Mouse (Mus musculus) stomach, embryonic 16.5 days (tissue): ENCODE measurements around the gene Ddhd1. TPM values are rescaled to one million over a fixed set of nuclear protein-coding genes. Genes with fewer than 3 reads are reported as not detected.

ENCODE experiments used
- ATAC-seq: fragments of 200-750 bp; cut with Nextera tagmentation; 2 replicates; pipeline ENCODE4 v1.8.0; 2017; ENCODE audit warnings: moderate number of reproducible peaks, moderate TSS enrichment; ENCODE audit not compliant: insufficient read depth, low FRiP score
- H3K27ac ChIP-seq: fragments of 300-500 bp; sonication (generic); 2 replicates; pipeline ENCODE4 v1.5.1; 2014; ENCODE audit warnings: low read length
- H3K27me3 ChIP-seq: fragments of 300-500 bp; sonication (generic); 2 replicates; pipeline ENCODE4 v1.6.1; 2014; ENCODE audit warnings: low read length, control low read depth, mixed read lengths; ENCODE audit not compliant: control insufficient read depth, insufficient read depth
- H3K36me3 ChIP-seq: fragments of 300-500 bp; sonication (generic); 2 replicates; pipeline ENCODE4 v1.6.1; 2014; ENCODE audit warnings: low read length; ENCODE audit not compliant: control insufficient read depth, insufficient read depth
- H3K4me1 ChIP-seq: fragments of 300-500 bp; sonication (generic); 2 replicates; pipeline ENCODE4 v1.6.1; 2014; ENCODE audit warnings: low read length, control low read depth, mixed read lengths; ENCODE audit not compliant: control insufficient read depth, insufficient read depth
- H3K4me2 ChIP-seq: fragments of 300-500 bp; sonication (generic); 2 replicates; pipeline ENCODE4 v1.6.1; 2014; ENCODE audit warnings: low read depth, low read length, mixed read lengths
- H3K4me3 ChIP-seq: fragments of 300-500 bp; sonication (generic); replicated peaks from 2 replicates; pipeline ENCODE4 v1.5.1; 2014; ENCODE audit warnings: mild to moderate bottlenecking, low read length
- H3K9ac ChIP-seq: fragments of 300-500 bp; sonication (generic); 2 replicates; pipeline ENCODE4 v1.6.1; 2014; ENCODE audit warnings: low read length
- H3K9me3 ChIP-seq: fragments of 300-500 bp; sonication (generic); replicated peaks from 2 replicates; pipeline ENCODE4 v1.6.1; 2016; ENCODE audit warnings: low read length, control low read depth; ENCODE audit not compliant: control insufficient read depth
- WGBS: fragments of 180-500 bp; shearing (Covaris S2); extraction: QIAGEN DNeasy Blood & Tissue Kit; methylation state at CpG from one replicate; pipeline ENCODE4 v1.1.7; 2014; 5-methylcytosine and 5-hydroxymethylcytosine counted together
- polyA plus RNA-seq: library from polyadenylated mRNA; unstranded; fragments of >200 nt; fragmentation: Nextera tagmentation; extraction: Ambion mirVana; gene quantifications from 2 replicates; pipeline ENCODE4 v1.2.1, GENCODE M21; 2015

The Ddhd1 gene
- polyA plus RNA-seq, 1 experiment from 2014 or later, result 5.2 TPM

GRCm38 (mm10) chr14:45565216-45566065 lies 92.5 kb downstream of the Ddhd1 start:
- Histone ChIP-seq H3K9ac (peak overlapping the region; percentile 47), H3K4me2 (peak overlapping the region; percentile 60)
- 9% methylated on average over 20 of the region's 20 CpGs for WGBS

GRCm38 (mm10) chr14:45563577-45563976 lies 94.4 kb downstream of the Ddhd1 start:
- 77% methylated on average over 1 of the region's 1 CpGs for WGBS
- Histone ChIP-seq H3K4me3 (no peak overlapping the region), H3K9ac (no peak overlapping the region), H3K27ac (no peak overlapping the region), H3K36me3 (no peaks in the 10 kb centered on the region), H3K27me3 (no peaks in the 10 kb centered on the region), H3K9me3 (no peaks in the 10 kb centered on the region), H3K4me1 (peaks cover 15% of the 10 kb centered on the region; the same call in 1 of the 2 replicates), H3K4me2 (no peak overlapping the region)
- ATAC-seq, result peak; percentile 43; the same call in 1 of the 2 replicates

More at GRCm38 (mm10) chr14:45565216-45566065, 92.5 kb downstream of the Ddhd1 start:
- H3K4me3 ChIP-seq, result peak overlapping the region; percentile 31
- peak overlapping the region; percentile 72 for H3K27ac ChIP-seq
- H3K27me3 ChIP-seq, result no peaks in the 10 kb centered on the region
- peaks cover 15% of the 10 kb centered on the region; the same call in 1 of the 2 replicates for H3K4me1 ChIP-seq
- H3K36me3 ChIP-seq, result no peaks in the 10 kb centered on the region
- H3K9me3 ChIP-seq, result no peaks in the 10 kb centered on the region
- ATAC-seq, result peak; percentile 79

GRCm38 (mm10) chr14:45561681-45562080 lies 96.3 kb downstream of the Ddhd1 start:
- H3K4me1 ChIP-seq, result peaks cover 15% of the 10 kb centered on the region; the same call in 1 of the 2 replicates
- H3K9ac ChIP-seq, result no peak overlapping the region
- H3K27me3 ChIP-seq, result no peaks in the 10 kb centered on the region
- no peaks in the 10 kb centered on the region for H3K36me3 ChIP-seq
- 57% methylated on average over 6 of the region's 6 CpGs for WGBS
- H3K4me2 ChIP-seq, result no peak overlapping the region
- ATAC-seq, result no peak
- no peak overlapping the region for H3K4me3 ChIP-seq
- no peak overlapping the region for H3K27ac ChIP-seq
- peaks cover 4% of the 10 kb centered on the region; the same call in 1 of the 2 replicates for H3K9me3 ChIP-seq

GRCm38 (mm10) chr14:45559018-45559417 lies 98.9 kb downstream of the Ddhd1 start:
- peaks cover 7% of the 10 kb centered on the region; the same call in 1 of the 2 replicates for H3K4me1 ChIP-seq
- H3K27ac ChIP-seq, result no peak overlapping the region
- no peak overlapping the region for H3K4me3 ChIP-seq
- peaks cover 4% of the 10 kb centered on the region; the same call in 1 of the 2 replicates for H3K9me3 ChIP-seq
- no peaks in the 10 kb centered on the region for H3K36me3 ChIP-seq
- ATAC-seq, result no peak
- H3K9ac ChIP-seq, result no peak overlapping the region
- H3K4me2 ChIP-seq, result no peak overlapping the region
- 90% methylated on average over 1 of the region's 1 CpGs for WGBS
- no peaks in the 10 kb centered on the region for H3K27me3 ChIP-seq

GRCm38 (mm10) chr14:45554336-45554735 lies 103.6 kb downstream of the Ddhd1 start:
- Histone ChIP-seq H3K4me1 (0 out of 2 replicates have a peak, but pooled peaks cover 4% of the 10 kb centered on the region), H3K36me3 (no peaks in the 10 kb centered on the region), H3K9ac (no peak overlapping the region), H3K4me3 (no peak overlapping the region), H3K27ac (peak overlapping the region; percentile 51; the same call in 1 of the 2 replicates), H3K9me3 (peaks cover 4% of the 10 kb centered on the region; the same call in 1 of the 2 replicates), H3K27me3 (no peaks in the 10 kb centered on the region), H3K4me2 (no peak overlapping the region)
- 61% methylated on average over 6 of the region's 6 CpGs for WGBS
- ATAC-seq, result no peak

- Histone ChIP-seq H3K36me3 (no peaks in the 10 kb centered on the region), H3K27ac (peak overlapping the region; percentile 51; the same call in 1 of the 2 replicates), H3K4me3 (no peak overlapping the region), H3K4me1 (0 out of 2 replicates have a peak, but pooled peaks cover 4% of the 10 kb centered on the region), H3K9ac (no peak overlapping the region), H3K9me3 (peaks cover 4% of the 10 kb centered on the region; the same call in 1 of the 2 replicates), H3K4me2 (no peak overlapping the region), H3K27me3 (no peaks in the 10 kb centered on the region)
- WGBS, result 47% methylated on average over 2 of the region's 2 CpGs
- ATAC-seq, result no peak
Observed at GRCm38 (mm10) chr14:45553854-45554253, 104.1 kb downstream of the Ddhd1 start.

GRCm38 (mm10) chr14:45552431-45552830 lies 105.5 kb downstream of the Ddhd1 start:
- H3K9ac ChIP-seq, result no peak overlapping the region
- no peak overlapping the region for H3K27ac ChIP-seq
- no peak overlapping the region for H3K4me3 ChIP-seq
- no peaks in the 10 kb centered on the region for H3K27me3 ChIP-seq
- 78% methylated on average over 4 of the region's 4 CpGs for WGBS
- H3K36me3 ChIP-seq, result no peaks in the 10 kb centered on the region
- H3K4me1 ChIP-seq, result 0 out of 2 replicates have a peak, but pooled peaks cover 4% of the 10 kb centered on the region
- no peaks in the 10 kb centered on the region for H3K9me3 ChIP-seq
- no peak overlapping the region for H3K4me2 ChIP-seq
- no peak for ATAC-seq

- Histone ChIP-seq H3K9ac (no peak overlapping the region), H3K4me2 (no peak overlapping the region), H3K4me1 (0 out of 2 replicates have a peak, but pooled peaks cover 4% of the 10 kb centered on the region), H3K27me3 (no peaks in the 10 kb centered on the region), H3K4me3 (no peak overlapping the region), H3K27ac (no peak overlapping the region), H3K9me3 (no peaks in the 10 kb centered on the region), H3K36me3 (no peaks in the 10 kb centered on the region)
- no peak for ATAC-seq
- WGBS, result 61% methylated on average over 17 of the region's 17 CpGs
Observed at GRCm38 (mm10) chr14:45551121-45551768, 106.7 kb downstream of the Ddhd1 start.
